Mouse (Mus musculus) liver, postnatal 0 days (tissue): Measurements from ENCODE around the gene Rars.

Experiments
- CTCF ChIP-seq: sonication (generic); IDR thresholded peaks from 2 replicates; pipeline ENCODE4 v1.5.1; 2016; ENCODE audit warnings: antibody characterized with exemption, low read depth
- EP300 ChIP-seq: IDR thresholded peaks from 2 replicates; pipeline ENCODE4 v1.6.1; 2016; ENCODE audit warnings: antibody characterized with exemption, low read depth, mild to moderate bottlenecking

- TF ChIP-seq CTCF, result peak; percentile 55
- no peak for TF ChIP-seq EP300
These were observed 6.0 kb upstream of the Rars start for GRCm38 (mm10) chr11:35840282-35840681.
